Mouse (Mus musculus) hindbrain, postnatal 0 days (tissue): Measurements from ENCODE around the gene Alg14. TPM values are rescaled to one million over a fixed set of nuclear protein-coding genes. Genes with fewer than 3 reads are reported as not detected.

Experiments
- ATAC-seq: fragments of 200-750 bp; cut with Nextera tagmentation; 2 replicates; pipeline ENCODE4 v1.8.0; 2017; ENCODE audit warnings: mild to moderate bottlenecking, moderate TSS enrichment, moderate library complexity
- DNase-seq: peaks from one replicate; pipeline ENCODE4 v3.0.0-alpha.2; 2015; ENCODE audit warnings: low spot score
- H3K27ac ChIP-seq: fragments of 300-500 bp; sonication (generic); 2 replicates; pipeline ENCODE4 v1.5.1; 2014; ENCODE audit warnings: mild to moderate bottlenecking
- H3K27me3 ChIP-seq: fragments of 300-500 bp; sonication (generic); 2 replicates; pipeline ENCODE4 v1.6.1; 2014; ENCODE audit warnings: low read length, mixed read lengths; ENCODE audit not compliant: insufficient read depth
- H3K36me3 ChIP-seq: fragments of 300-500 bp; sonication (generic); 2 replicates; pipeline ENCODE4 v1.6.1; 2014; ENCODE audit warnings: low read length, mixed read lengths; ENCODE audit not compliant: insufficient read depth
- H3K4me1 ChIP-seq: fragments of 300-500 bp; sonication (generic); 2 replicates; pipeline ENCODE4 v1.6.1; 2014; ENCODE audit warnings: antibody characterized with exemption, low read length, mixed read lengths; ENCODE audit not compliant: insufficient read depth
- H3K4me2 ChIP-seq: fragments of 300-500 bp; sonication (generic); 2 replicates; pipeline ENCODE4 v1.6.1; 2014; ENCODE audit warnings: low read depth, mild to moderate bottlenecking, low read length, moderate library complexity, mixed read lengths
- H3K4me3 ChIP-seq: fragments of 300-500 bp; sonication (generic); 2 replicates; pipeline ENCODE4 v1.5.1; 2014; ENCODE audit warnings: low read length
- H3K9ac ChIP-seq: fragments of 300-500 bp; sonication (generic); replicated peaks from 2 replicates; pipeline ENCODE4 v1.6.1; 2014; ENCODE audit warnings: mild to moderate bottlenecking, low read length, moderate library complexity, mixed read lengths
- H3K9me3 ChIP-seq: fragments of 300-500 bp; sonication (generic); 2 replicates; pipeline ENCODE4 v1.6.1; 2016; ENCODE audit warnings: low read length, mixed read lengths
- CTCF ChIP-seq: IDR thresholded peaks from 2 replicates; pipeline ENCODE4 v1.5.1; 2016; ENCODE audit warnings: antibody characterized with exemption, control low read depth, low read depth
- WGBS: fragments of 180-500 bp; shearing (Covaris S2); extraction: QIAGEN DNeasy Blood & Tissue Kit; methylation state at CpG from one replicate; pipeline ENCODE4 v1.1.7; 2014; 5-methylcytosine and 5-hydroxymethylcytosine counted together
- polyA plus RNA-seq: library from polyadenylated mRNA; unstranded; fragments of >200 nt; fragmentation: Nextera tagmentation; extraction: Ambion mirVana; gene quantifications from 2 replicates; pipeline ENCODE4 v1.2.1, GENCODE M21; 2015
- total RNA-seq: library from RNA; depleted of rRNA; stranded (reverse); fragments of >200 nt; gene quantifications from 2 replicates; pipeline ENCODE4 v1.2.3, GENCODE M21; 2014; rRNA removed

Alg14 gene
- total RNA-seq, result 26.6 and 30.3 TPM in 2 replicates
- polyA plus RNA-seq, result 35.3 and 39.5 TPM in 2 replicates

GRCm38 (mm10) chr3:121291560-121292258, at the start of gene Alg14:
Gene Alg14, plus strand, starts transcription at chr3:121291773.
- DNase-seq (peak; percentile 98), ATAC-seq (peak; percentile 98)
- no peaks in the 10 kb centered on the region for H3K4me1 ChIP-seq
- peak within 1 kb of the TSS; percentile 60 for H3K9ac ChIP-seq
- H3K27ac ChIP-seq, result peak within 1 kb of the TSS; percentile 89
- H3K36me3 ChIP-seq, result no peaks in the 10 kb centered on the region
- H3K4me3 ChIP-seq, result peak within 1 kb of the TSS; percentile 70
- no peaks in the 10 kb centered on the region for H3K27me3 ChIP-seq
- peak; percentile 54 for TF ChIP-seq CTCF
- peak within 1 kb of the TSS; percentile 55 for H3K4me2 ChIP-seq
- under 1% methylated on average over 42 of the region's 42 CpGs for WGBS
- H3K9me3 ChIP-seq, result no peaks in the 10 kb centered on the region

GRCm38 (mm10) chr3:121242111-121242936, 49.2 kb upstream of the Alg14 start:
- 71% methylated on average over 9 of the region's 9 CpGs for WGBS

GRCm38 (mm10) chr3:121242941-121243340, 48.6 kb upstream of the Alg14 start:
- no peaks in the 10 kb centered on the region for H3K27me3 ChIP-seq
- no peaks in the 10 kb centered on the region for H3K9me3 ChIP-seq
- 60% methylated on average over 4 of the region's 4 CpGs for WGBS
- H3K4me1 ChIP-seq, result no peaks in the 10 kb centered on the region
- H3K9ac ChIP-seq, result no peak overlapping the region
- TF ChIP-seq CTCF, result no peak
- H3K4me3 ChIP-seq, result no peak overlapping the region
- no peak overlapping the region for H3K4me2 ChIP-seq
- DNase-seq, result peak; percentile 51
- ATAC-seq, result peak; percentile 54
- no peak overlapping the region for H3K27ac ChIP-seq
- no peaks in the 10 kb centered on the region for H3K36me3 ChIP-seq

More at GRCm38 (mm10) chr3:121242111-121242936, 49.2 kb upstream of the Alg14 start:
- no peak overlapping the region for H3K4me2 ChIP-seq
- no peaks in the 10 kb centered on the region for H3K36me3 ChIP-seq
- TF ChIP-seq CTCF, result no peak
- H3K4me3 ChIP-seq, result no peak overlapping the region
- H3K27ac ChIP-seq, result no peak overlapping the region
- H3K27me3 ChIP-seq, result no peaks in the 10 kb centered on the region
- H3K9me3 ChIP-seq, result no peaks in the 10 kb centered on the region
- no peak overlapping the region for H3K9ac ChIP-seq
- no peak for ATAC-seq
- DNase-seq, result no peak
- H3K4me1 ChIP-seq, result no peaks in the 10 kb centered on the region

GRCm38 (mm10) chr3:121250048-121250447, 41.5 kb upstream of the Alg14 start:
- Histone ChIP-seq H3K9ac (no peak overlapping the region), H3K4me2 (no peak overlapping the region), H3K4me3 (no peak overlapping the region), H3K27ac (no peak overlapping the region; the same call in 1 of the 2 replicates), H3K36me3 (no peaks in the 10 kb centered on the region), H3K4me1 (peaks cover 7% of the 10 kb centered on the region), H3K9me3 (no peaks in the 10 kb centered on the region), H3K27me3 (no peaks in the 10 kb centered on the region)
- TF ChIP-seq CTCF, result no peak
- 79% methylated on average over 9 of the region's 9 CpGs for WGBS
- DNase-seq (no peak), ATAC-seq (0 out of 2 replicates have a peak, but pooled peaks have one; percentile 30)

GRCm38 (mm10) chr3:121250576-121251433, 40.8 kb upstream of the Alg14 start:
- Histone ChIP-seq H3K9me3 (no peaks in the 10 kb centered on the region), H3K36me3 (no peaks in the 10 kb centered on the region), H3K4me3 (no peak overlapping the region), H3K9ac (no peak overlapping the region), H3K27ac (peak overlapping the region; percentile 56; the same call in 1 of the 2 replicates), H3K27me3 (no peaks in the 10 kb centered on the region), H3K4me2 (no peak overlapping the region), H3K4me1 (peaks cover 7% of the 10 kb centered on the region)
- DNase-seq (peak; percentile 66), ATAC-seq (peak; percentile 55; the same call in 1 of the 2 replicates)
- WGBS, result 41% methylated on average over 19 of the region's 19 CpGs
- no peak for TF ChIP-seq CTCF

- WGBS, result 89% methylated on average over 7 of the region's 7 CpGs
- DNase-seq (no peak), ATAC-seq (no peak)
- Histone ChIP-seq H3K9ac (no peak overlapping the region), H3K9me3 (no peaks in the 10 kb centered on the region), H3K36me3 (no peaks in the 10 kb centered on the region), H3K27me3 (no peaks in the 10 kb centered on the region; the same call in 1 of the 2 replicates), H3K4me1 (peaks cover 8% of the 10 kb centered on the region), H3K4me3 (no peak overlapping the region), H3K27ac (no peak overlapping the region), H3K4me2 (no peak overlapping the region)
- TF ChIP-seq CTCF, result no peak
Observed at GRCm38 (mm10) chr3:121255501-121255900, 36.1 kb upstream of the Alg14 start.
